Mouse (Mus musculus): ENCODE measurements around the gene Pfkp. TPM values are rescaled to one million over a fixed set of nuclear protein-coding genes. Genes with fewer than 3 reads are reported as not detected.

Gene Pfkp
- polyA plus RNA-seq, 1 experiment, result 225 TPM

DNA sequence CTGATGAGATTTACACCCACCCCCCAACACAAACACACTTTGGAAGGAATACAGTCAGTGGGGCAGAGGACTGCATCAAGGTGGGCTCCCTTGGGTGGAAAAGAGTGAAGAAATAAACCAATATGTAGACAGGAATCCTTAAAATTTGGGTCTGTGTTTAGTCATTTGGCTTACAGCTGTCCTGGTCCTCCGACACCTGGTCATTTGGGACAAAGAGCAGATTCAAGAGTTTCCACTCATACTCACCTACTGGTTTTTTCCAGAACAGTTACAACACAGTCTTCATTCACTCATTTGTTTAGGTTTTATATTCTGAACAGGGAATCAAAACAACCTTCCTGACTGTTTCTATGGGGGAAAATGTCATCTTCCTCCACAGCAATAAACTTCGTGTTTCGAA is 9.6 kb downstream of the Pfkp start:
- TF ChIP-seq POLR2A (IDR thresholded peaks at IDR 0.05; ENCODE audit: extremely low read depth, insufficient read depth, low read length), result no peak
- no peak for TF ChIP-seq CTCF (IDR thresholded peaks at IDR 0.05; ENCODE audit: extremely low read depth, insufficient read depth, low read length)
- peaks cover 3% of the 10 kb centered on the region for H3K4me1 ChIP-seq (ENCODE audit: control insufficient read depth, insufficient read depth, low read length)
- no peak overlapping the region for H3K4me3 ChIP-seq (ENCODE audit: insufficient read depth, low read length)
- no peak overlapping the region for H3K27ac ChIP-seq (ENCODE audit: insufficient read depth, low read length)

DNA sequence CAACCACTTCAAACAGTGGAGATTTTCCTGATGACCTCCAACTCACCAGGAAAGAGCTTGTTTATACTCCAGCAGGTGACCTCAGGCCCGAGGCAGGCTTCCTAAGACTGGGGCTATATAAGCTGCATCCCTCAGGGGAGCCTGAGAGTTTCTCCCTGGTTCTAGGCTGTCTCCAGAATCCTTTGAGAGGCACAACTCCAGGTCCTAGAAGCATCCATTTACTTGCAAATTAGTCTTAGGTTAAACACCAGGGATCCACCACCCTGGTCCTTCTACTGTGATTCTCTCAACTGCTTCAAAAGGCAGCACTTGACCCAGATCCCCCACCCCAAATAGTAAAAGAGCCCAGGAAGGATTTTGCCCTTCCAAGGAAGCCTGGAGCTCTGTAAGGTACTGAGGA is 10.2 kb downstream of the Pfkp start:
- TF ChIP-seq POLR2A (IDR thresholded peaks at IDR 0.05; ENCODE audit: extremely low read depth, insufficient read depth, low read length), result no peak
- no peak for TF ChIP-seq CTCF (IDR thresholded peaks at IDR 0.05; ENCODE audit: extremely low read depth, insufficient read depth, low read length)
- Histone ChIP-seq H3K27ac (ENCODE audit: insufficient read depth, low read length) (no peak overlapping the region), H3K4me1 (ENCODE audit: control insufficient read depth, insufficient read depth, low read length) (peaks cover 5% of the 10 kb centered on the region), H3K4me3 (ENCODE audit: insufficient read depth, low read length) (no peak overlapping the region)

DNA sequence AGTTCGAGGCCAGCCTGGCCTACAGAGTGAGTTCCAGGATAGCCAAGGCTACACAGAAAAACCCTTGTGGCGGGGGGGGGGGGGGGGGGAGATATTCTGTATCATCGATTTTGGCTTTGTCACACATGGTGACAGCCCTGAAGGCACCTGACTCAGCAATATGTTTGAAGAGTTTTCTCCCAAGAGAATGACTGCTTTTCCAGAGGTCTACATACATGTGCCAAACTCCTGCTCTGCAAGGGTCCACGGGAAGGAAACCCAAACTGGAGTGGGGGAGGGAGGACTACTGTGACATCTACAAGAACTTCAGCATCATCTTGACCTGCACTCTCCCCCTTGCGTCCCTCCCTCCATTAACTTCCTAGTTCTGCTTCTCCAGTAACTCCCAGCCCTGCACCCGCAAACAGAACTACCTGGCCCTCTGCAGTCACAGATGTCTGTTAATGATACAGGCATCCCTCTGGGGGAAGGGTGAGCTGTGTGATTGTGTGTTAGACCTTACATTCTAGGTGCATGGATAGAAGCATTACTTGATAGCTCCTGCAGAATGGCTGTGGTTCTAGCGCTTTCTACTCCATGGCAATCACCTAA is 10.9 kb downstream of the Pfkp start:
- H3K4me3 ChIP-seq (ENCODE audit: insufficient read depth, low read length), result no peak overlapping the region
- no peak overlapping the region for H3K27ac ChIP-seq (ENCODE audit: insufficient read depth, low read length)
- peaks cover 10% of the 10 kb centered on the region for H3K4me1 ChIP-seq (ENCODE audit: control insufficient read depth, insufficient read depth, low read length)
- TF ChIP-seq POLR2A (IDR thresholded peaks at IDR 0.05; ENCODE audit: extremely low read depth, insufficient read depth, low read length), result no peak
- no peak for TF ChIP-seq CTCF (IDR thresholded peaks at IDR 0.05; ENCODE audit: extremely low read depth, insufficient read depth, low read length)

DNA sequence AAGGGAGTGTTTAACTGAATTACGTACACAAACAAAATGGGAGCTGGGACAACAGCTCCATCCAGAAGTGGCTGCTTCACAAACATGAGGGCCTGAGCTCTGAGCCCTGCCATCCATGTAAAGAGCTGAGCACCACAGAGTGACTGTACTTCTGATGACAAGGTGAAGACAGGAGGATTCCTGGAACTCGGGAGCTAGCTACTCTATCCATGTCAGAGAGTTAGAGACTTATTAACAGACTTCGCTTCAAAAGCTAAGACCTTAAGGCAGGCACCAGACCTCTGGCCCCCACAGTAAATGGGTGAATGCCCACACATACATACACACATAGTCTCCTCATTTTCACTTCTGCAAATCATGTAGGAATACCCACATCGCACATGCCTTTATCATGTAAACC is 11.6 kb downstream of the Pfkp start:
- peaks cover 15% of the 10 kb centered on the region for H3K4me1 ChIP-seq (ENCODE audit: control insufficient read depth, insufficient read depth, low read length)
- no peak overlapping the region for H3K4me3 ChIP-seq (ENCODE audit: insufficient read depth, low read length)
- no peak for TF ChIP-seq POLR2A (IDR thresholded peaks at IDR 0.05; ENCODE audit: extremely low read depth, insufficient read depth, low read length)
- TF ChIP-seq CTCF (IDR thresholded peaks at IDR 0.05; ENCODE audit: extremely low read depth, insufficient read depth, low read length), result no peak
- H3K27ac ChIP-seq (ENCODE audit: insufficient read depth, low read length), result no peak overlapping the region

DNA sequence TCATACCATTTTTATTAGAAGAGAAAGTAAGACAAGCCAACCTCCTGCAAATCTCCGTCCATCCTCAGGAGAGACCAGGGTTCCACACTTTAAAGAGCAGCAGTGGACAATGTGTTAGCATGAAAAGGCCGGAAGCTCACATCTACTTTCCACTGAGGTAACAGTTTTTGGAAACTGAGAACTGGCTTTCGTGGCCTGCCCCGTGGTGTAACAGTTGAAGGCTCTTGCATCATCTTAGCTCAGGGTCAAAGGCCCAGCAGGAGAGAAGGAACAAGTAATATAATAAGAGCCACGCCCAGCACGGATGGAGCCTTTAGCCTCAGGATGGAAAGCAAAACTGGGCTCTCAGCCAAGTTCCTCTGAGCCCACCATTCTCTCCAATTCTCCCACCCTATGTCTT is 12.1 kb downstream of the Pfkp start:
- Histone ChIP-seq H3K4me1 (ENCODE audit: control insufficient read depth, insufficient read depth, low read length) (peaks cover 18% of the 10 kb centered on the region), H3K27ac (ENCODE audit: insufficient read depth, low read length) (no peak overlapping the region), H3K4me3 (ENCODE audit: insufficient read depth, low read length) (no peak overlapping the region)
- no peak for TF ChIP-seq CTCF (IDR thresholded peaks at IDR 0.05; ENCODE audit: extremely low read depth, insufficient read depth, low read length)
- no peak for TF ChIP-seq POLR2A (IDR thresholded peaks at IDR 0.05; ENCODE audit: extremely low read depth, insufficient read depth, low read length)

DNA sequence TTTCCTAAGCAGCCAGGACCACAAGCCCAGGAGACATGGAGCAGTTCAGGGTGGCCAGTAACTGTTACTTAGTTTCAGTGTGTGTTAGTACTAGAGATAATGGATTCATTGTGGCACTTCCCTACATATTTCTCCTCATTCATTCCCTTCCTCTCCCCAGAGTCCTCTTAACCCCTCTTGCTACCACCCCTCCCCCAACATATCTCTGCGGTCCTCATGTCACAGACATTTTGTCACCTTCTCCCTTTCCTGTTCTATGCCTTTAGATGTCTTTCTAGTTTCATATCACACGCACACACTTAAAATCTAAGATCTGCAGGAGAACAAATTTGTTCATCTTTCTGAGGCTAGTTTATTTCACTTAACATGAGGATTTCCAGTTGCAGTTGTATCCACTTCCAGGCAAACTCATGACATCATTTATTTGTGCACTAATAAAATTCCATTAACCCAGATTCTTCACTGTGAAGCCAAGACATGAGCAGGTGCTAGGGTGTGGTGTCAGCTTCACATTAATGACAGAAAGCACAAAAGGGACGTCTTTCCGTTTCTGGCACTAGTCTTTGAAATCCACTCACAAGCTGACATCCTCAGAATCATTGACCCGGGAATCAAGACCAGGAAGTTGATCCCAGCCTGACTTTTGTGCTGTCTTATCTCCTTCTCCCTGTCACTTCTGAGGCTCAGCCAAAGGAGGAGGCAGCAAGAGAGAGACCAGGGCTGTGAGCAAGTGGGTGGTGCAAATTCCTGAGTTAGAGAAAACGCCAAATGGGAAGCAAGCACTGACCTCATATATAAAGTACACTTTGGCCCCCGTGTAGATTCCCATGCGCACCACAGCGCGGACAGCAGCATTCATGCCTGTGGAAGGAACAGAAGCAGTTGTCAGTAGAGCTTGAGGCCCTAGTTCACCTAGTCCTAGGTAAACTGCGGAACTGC is 13.2 kb downstream of the Pfkp start:
- Histone ChIP-seq H3K27ac (ENCODE audit: insufficient read depth, low read length) (no peak overlapping the region), H3K4me1 (ENCODE audit: control insufficient read depth, insufficient read depth, low read length) (peaks cover 20% of the 10 kb centered on the region), H3K4me3 (ENCODE audit: insufficient read depth, low read length) (no peak overlapping the region)
- TF ChIP-seq CTCF (IDR thresholded peaks at IDR 0.05; ENCODE audit: extremely low read depth, insufficient read depth, low read length) (no peak), POLR2A (IDR thresholded peaks at IDR 0.05; ENCODE audit: extremely low read depth, insufficient read depth, low read length) (no peak)

DNA sequence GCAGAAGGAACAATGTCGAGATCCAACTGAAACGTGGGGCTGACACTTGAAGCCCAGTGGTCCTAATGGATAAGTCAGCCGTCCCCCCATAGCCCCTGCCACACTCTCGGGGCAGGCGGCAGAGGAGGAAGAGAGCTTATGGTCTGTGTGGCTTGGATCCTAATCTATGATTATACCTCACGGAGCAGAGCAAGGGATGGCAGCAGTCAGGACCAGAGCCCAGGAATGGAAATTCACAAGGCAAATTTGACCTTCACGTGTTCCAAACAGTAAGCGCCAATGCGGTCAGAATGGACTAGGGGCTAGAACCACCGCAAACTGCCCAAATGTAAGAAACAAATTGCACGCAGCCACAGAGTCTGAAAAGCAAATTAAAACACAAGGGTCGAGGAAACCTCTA is 14.5 kb downstream of the Pfkp start:
- H3K27ac ChIP-seq (ENCODE audit: insufficient read depth, low read length), result no peak overlapping the region
- peaks cover 21% of the 10 kb centered on the region for H3K4me1 ChIP-seq (ENCODE audit: control insufficient read depth, insufficient read depth, low read length)
- TF ChIP-seq CTCF (IDR thresholded peaks at IDR 0.05; ENCODE audit: extremely low read depth, insufficient read depth, low read length) (no peak), POLR2A (IDR thresholded peaks at IDR 0.05; ENCODE audit: extremely low read depth, insufficient read depth, low read length) (no peak)
- H3K4me3 ChIP-seq (ENCODE audit: insufficient read depth, low read length), result no peak overlapping the region

DNA sequence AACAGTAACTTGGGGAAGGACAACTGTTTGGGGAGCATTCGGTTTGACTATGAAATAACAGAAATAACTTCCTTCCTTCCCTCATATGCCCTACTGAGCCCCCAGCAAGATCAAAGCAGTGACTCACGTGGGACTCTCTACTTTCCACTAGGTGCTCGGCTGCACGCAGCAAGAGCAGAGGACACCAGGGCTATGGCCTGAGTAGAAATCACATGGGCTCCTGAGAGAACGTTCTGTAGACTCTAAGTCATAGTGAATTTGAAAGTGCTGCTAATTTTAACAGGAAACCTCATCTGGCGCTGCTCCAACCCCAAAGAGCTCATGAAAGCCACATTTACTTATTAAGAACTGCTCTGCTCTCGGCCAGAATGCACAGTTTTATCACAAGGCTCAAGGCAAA is 15.1 kb downstream of the Pfkp start:
- no peak overlapping the region for H3K4me3 ChIP-seq (ENCODE audit: insufficient read depth, low read length)
- no peak overlapping the region for H3K27ac ChIP-seq (ENCODE audit: insufficient read depth, low read length)
- no peak for TF ChIP-seq POLR2A (IDR thresholded peaks at IDR 0.05; ENCODE audit: extremely low read depth, insufficient read depth, low read length)
- TF ChIP-seq CTCF (IDR thresholded peaks at IDR 0.05; ENCODE audit: extremely low read depth, insufficient read depth, low read length), result no peak
- peaks cover 22% of the 10 kb centered on the region for H3K4me1 ChIP-seq (ENCODE audit: control insufficient read depth, insufficient read depth, low read length)

DNA sequence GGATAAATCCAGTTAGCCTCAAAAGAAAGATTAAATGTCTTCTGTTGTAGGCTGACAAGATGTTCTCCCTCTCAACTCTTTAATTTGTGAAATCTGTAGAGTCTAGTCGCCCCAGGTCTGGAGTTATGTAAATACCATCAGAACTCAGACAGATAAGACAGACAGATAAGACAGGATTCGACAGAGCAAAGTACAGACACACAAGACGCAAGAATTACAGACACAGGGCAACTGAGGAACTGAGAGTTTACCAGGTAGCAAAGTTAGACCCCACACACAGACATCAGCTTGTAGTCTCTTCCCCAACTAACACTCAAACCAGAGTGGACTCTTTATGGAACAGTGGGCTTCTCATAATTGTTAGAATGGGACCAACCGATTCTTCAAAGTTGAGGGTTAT is 15.6 kb downstream of the Pfkp start:
- Histone ChIP-seq H3K4me3 (ENCODE audit: insufficient read depth, low read length) (no peak overlapping the region), H3K4me1 (ENCODE audit: control insufficient read depth, insufficient read depth, low read length) (peaks cover 22% of the 10 kb centered on the region), H3K27ac (ENCODE audit: insufficient read depth, low read length) (no peak overlapping the region)
- TF ChIP-seq POLR2A (IDR thresholded peaks at IDR 0.05; ENCODE audit: extremely low read depth, insufficient read depth, low read length), result no peak
- TF ChIP-seq CTCF (IDR thresholded peaks at IDR 0.05; ENCODE audit: extremely low read depth, insufficient read depth, low read length), result no peak

DNA sequence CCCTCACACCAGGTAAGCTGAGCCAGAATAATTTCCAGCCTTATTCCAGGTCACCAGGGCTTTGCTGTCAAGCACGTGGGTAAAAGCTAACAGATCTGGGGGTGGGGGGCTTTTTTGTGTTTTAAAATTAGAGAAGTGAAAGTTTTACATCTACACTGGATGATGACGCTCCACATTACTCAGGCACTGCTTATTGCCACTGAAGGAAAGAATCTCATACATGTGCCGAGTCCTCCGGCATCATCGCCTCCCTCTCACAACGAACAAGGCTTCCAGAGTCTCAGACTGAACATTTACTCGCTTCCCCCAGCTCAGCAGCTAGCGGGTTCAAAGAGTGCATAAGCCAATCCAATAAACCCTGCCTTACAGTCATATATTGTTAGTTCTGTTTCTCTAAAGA is 16.1 kb downstream of the Pfkp start:
- H3K4me1 ChIP-seq (ENCODE audit: control insufficient read depth, insufficient read depth, low read length), result peaks cover 22% of the 10 kb centered on the region
- no peak overlapping the region for H3K27ac ChIP-seq (ENCODE audit: insufficient read depth, low read length)
- no peak overlapping the region for H3K4me3 ChIP-seq (ENCODE audit: insufficient read depth, low read length)
- TF ChIP-seq POLR2A (IDR thresholded peaks at IDR 0.05; ENCODE audit: extremely low read depth, insufficient read depth, low read length) (no peak), CTCF (IDR thresholded peaks at IDR 0.05; ENCODE audit: extremely low read depth, insufficient read depth, low read length) (no peak)
